Mouse (Mus musculus) testis, adult 2 months (tissue): Measurements from ENCODE around the gene Erf. TPM values are rescaled to one million over a fixed set of nuclear protein-coding genes. Genes with fewer than 3 reads are reported as not detected.

Source experiments
- H3K27ac ChIP-seq: fragments of 200-500 bp; 2 replicates; pipeline ENCODE4 v1.5.1; 2012; ENCODE audit warnings: low read depth, low read length; ENCODE audit not compliant: control insufficient read depth, insufficient read depth
- H3K27me3 ChIP-seq: fragments of 200-500 bp; 2 replicates; pipeline ENCODE4 v1.6.1; 2012; ENCODE audit warnings: mild to moderate bottlenecking, low read length, moderate library complexity; ENCODE audit not compliant: control insufficient read depth, insufficient read depth
- H3K36me3 ChIP-seq: fragments of 200-500 bp; 2 replicates; pipeline ENCODE4 v1.6.1; 2012; ENCODE audit warnings: mild to moderate bottlenecking, low read length; ENCODE audit not compliant: control insufficient read depth, insufficient read depth
- H3K4me1 ChIP-seq: fragments of 200-500 bp; 2 replicates; pipeline ENCODE4 v1.6.1; 2012; ENCODE audit warnings: low read length; ENCODE audit not compliant: control insufficient read depth, insufficient read depth
- H3K4me3 ChIP-seq: fragments of 200-500 bp; 2 replicates; pipeline ENCODE4 v1.5.1; 2012; ENCODE audit warnings: low read depth, mild to moderate bottlenecking, low read length, moderate library complexity, mixed read lengths; ENCODE audit not compliant: control insufficient read depth
- CTCF ChIP-seq: fragments of 200-500 bp; IDR thresholded peaks from 2 replicates; pipeline ENCODE4 v1.5.1; 2012; ENCODE audit warnings: low read depth, mild to moderate bottlenecking, inconsistent platforms, low read length, moderate library complexity; ENCODE audit not compliant: control insufficient read depth, insufficient read depth, insufficient replicate concordance
- POLR2A ChIP-seq: fragments of 200-500 bp; IDR thresholded peaks from 2 replicates; pipeline ENCODE4 v1.6.1; 2012; ENCODE audit warnings: low read depth, mild to moderate bottlenecking, inconsistent platforms, low read length, moderate library complexity; ENCODE audit not compliant: control insufficient read depth
- polyA plus RNA-seq: library from polyadenylated mRNA; depleted of rRNA; stranded (reverse); fragments of >200 nt; gene quantifications from 2 replicates; pipeline ENCODE4 v1.2.3, GENCODE M21; 2012; rRNA removed

Gene Erf
- polyA plus RNA-seq, 1 experiment, result 40.4 TPM

DNA sequence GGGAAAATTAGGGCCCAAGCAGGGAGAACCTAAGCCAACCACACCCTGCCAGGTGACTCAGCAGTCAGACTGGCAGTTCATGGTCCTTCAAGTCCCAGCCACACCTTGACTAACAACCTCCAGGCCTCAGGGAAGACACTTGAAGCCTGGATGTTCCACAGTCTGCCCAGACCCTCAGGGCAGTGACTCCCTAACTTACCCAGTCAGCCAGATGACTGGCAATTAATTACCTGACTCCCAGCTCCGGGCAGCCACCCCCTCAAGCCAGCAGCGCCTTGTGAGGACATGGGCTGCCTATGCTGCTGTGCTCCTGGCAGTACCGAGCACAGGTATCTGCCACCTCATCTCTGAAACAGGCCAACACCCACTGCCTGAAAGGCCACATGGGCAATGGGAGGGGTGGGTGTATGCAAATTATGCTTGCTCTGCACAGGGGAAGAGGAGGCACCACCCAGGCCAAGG lies 41.4 kb downstream of the Erf start:
- H3K4me1 ChIP-seq, result no peaks in the 10 kb centered on the region
- no peak for TF ChIP-seq POLR2A
- H3K27ac ChIP-seq, result no peak overlapping the region
- H3K27me3 ChIP-seq, result no peaks in the 10 kb centered on the region
- H3K4me3 ChIP-seq, result no peak overlapping the region
- H3K36me3 ChIP-seq, result peaks cover 2% of the 10 kb centered on the region; the same call in 1 of the 2 replicates

DNA sequence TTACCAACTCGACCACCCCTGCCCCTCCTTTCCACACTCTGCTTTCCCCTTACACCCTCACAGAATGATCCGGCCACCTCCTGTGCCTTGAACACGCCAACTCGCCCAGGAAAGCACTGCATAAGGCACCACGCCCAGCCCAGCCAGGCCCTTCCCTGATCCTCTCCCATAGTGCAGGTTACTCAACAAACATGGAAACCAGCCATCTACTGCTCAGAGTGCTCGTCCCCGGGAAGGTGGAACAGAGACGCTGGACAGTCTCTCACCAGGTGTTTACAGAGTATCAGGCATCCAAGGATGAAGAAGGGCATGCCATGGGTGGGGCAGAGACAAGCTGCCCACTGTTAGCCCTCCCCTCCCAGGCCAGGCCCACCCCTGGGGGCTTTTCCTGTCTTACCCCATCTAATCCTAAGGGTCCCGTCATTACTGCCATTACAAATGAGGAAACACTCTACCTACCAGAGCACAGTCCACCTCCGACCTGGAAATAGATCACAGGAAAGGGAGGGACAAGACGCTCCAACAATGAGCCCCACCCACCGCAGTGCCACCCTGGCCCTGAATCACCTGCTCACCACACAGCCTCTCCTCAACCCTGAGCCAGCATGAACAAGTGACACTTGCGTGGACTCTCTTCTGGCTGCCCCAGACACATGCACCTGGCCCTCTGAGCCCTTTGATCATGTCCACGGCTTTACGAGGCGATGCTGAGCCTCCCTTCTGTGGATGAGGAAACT lies 44.3 kb downstream of the Erf start:
- peaks cover under 1% of the 10 kb centered on the region; the same call in 1 of the 2 replicates for H3K36me3 ChIP-seq
- no peak overlapping the region for H3K27ac ChIP-seq
- no peaks in the 10 kb centered on the region for H3K4me1 ChIP-seq
- no peak overlapping the region for H3K4me3 ChIP-seq
- TF ChIP-seq POLR2A (no peak), CTCF (no peak)
- H3K27me3 ChIP-seq, result no peaks in the 10 kb centered on the region

DNA sequence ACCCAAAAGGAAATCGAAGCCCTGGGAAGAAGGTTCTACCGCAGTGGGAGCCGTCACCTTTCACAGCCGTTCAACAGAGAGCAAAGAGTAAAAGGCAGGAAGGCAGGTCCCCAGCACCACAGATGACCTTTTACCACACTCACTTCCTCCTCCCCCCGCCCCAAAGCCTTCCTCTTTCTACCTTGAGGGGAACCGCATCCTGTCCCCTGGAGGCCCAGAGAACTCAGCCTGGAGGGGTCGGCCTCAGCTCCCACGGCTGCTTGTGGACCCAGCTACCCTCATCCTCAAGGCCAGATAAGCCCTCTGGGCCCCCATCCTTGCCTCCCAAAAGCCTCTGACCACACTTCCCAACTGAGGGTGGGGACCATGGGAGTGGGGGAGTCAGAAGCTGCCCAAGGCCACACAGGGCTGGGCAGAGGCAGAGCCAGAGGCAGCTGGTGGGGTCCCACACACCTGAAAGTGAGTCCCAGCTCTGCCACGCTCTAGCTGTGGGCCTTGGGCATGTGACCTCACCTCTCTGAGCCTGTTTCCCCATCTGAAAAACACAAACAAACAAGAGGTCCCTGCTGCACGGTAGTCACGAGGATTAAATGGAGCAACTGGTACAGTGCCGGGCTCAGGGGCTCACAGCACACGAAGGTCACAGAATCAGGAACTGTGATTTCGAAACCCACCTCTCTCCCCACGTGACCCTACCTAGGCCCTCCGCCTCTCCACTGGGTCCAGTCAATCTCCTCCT lies 45.0 kb downstream of the Erf start:
- Histone ChIP-seq H3K27me3 (no peaks in the 10 kb centered on the region), H3K27ac (no peak overlapping the region), H3K4me1 (no peaks in the 10 kb centered on the region), H3K36me3 (no peaks in the 10 kb centered on the region; the same call in 1 of the 2 replicates), H3K4me3 (no peak overlapping the region)
- no peak for TF ChIP-seq POLR2A
- TF ChIP-seq CTCF, result no peak

DNA sequence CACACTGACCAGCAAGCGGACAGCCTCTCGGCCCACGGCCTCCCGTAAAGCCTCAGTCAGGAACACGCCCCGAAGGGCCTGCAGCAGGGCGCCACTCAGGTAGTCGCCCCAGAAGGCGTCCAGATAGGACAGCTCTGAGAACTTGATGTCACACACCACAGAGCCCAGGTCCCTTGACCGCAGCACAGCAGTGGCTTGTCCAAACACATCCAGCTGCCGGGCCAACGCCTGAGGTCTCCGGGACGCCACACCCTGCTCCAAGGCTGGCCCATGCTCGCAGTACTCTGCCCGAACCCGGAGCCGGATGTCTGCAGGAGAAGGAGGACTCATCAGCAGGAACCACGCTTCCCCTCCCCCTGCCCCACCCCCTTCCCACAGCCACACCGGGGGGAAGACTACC lies 46.9 kb downstream of the Erf start:
- Histone ChIP-seq H3K27me3 (no peaks in the 10 kb centered on the region), H3K27ac (no peak overlapping the region), H3K4me3 (no peak overlapping the region), H3K36me3 (no peaks in the 10 kb centered on the region; the same call in 1 of the 2 replicates), H3K4me1 (no peaks in the 10 kb centered on the region)
- TF ChIP-seq CTCF (no peak), POLR2A (no peak)

DNA sequence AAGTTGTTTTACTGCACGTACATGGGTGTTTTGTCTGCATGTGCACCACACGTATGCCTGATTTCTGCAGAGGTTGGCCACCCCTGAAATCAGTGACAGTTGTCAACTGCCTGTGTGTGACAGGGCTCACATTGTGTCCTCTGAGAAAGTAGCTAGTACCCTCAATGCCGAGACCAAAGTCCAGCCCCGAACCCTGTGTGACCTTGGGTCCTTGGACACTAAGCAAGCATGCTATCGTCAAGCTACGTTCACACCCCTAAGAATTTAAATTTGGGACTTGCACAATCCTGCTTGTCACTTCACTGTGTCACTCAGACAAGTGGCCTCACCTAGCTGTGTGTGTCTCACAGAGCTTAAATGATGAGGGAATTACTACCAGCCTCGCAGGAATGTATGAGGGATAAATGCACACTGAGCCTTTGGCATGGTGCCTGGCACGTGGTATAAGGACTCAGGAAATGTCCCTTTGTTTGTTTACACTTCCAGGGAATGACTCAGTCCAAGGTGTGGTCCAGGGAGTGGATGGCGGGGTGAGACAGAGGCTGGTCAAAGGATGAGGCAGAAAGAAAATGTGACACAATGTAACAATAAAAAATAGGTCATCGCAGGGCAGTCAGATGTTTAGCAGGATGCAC lies 53.1 kb downstream of the Erf start:
- H3K4me3 ChIP-seq, result no peak overlapping the region
- H3K36me3 ChIP-seq, result no peaks in the 10 kb centered on the region
- TF ChIP-seq POLR2A (no peak), CTCF (no peak)
- no peaks in the 10 kb centered on the region for H3K4me1 ChIP-seq
- H3K27ac ChIP-seq, result no peak overlapping the region
- H3K27me3 ChIP-seq, result no peaks in the 10 kb centered on the region

DNA sequence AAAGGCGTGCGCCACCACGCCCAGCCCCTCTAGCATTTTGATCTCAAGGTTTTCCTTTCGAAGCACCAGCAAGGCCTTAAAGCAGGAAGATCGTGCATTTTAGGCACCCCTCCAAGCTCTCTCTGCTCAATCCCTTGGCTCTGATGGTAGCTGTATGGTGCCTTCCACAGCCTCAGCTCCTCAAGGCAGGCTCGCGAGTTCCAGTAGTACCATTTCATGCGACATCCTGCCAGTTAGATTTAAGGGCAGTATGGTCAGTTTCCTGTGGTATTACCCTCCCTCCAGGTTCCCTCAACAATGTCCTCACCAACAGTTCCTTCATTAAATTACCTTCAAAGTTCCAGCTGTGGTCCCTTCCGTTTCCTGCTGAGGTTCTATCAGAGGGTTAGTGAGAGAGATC lies 54.5 kb downstream of the Erf start:
- Histone ChIP-seq H3K27me3 (no peaks in the 10 kb centered on the region), H3K27ac (no peak overlapping the region), H3K36me3 (no peaks in the 10 kb centered on the region), H3K4me1 (no peaks in the 10 kb centered on the region), H3K4me3 (no peak overlapping the region)
- TF ChIP-seq POLR2A (no peak), CTCF (no peak)

DNA sequence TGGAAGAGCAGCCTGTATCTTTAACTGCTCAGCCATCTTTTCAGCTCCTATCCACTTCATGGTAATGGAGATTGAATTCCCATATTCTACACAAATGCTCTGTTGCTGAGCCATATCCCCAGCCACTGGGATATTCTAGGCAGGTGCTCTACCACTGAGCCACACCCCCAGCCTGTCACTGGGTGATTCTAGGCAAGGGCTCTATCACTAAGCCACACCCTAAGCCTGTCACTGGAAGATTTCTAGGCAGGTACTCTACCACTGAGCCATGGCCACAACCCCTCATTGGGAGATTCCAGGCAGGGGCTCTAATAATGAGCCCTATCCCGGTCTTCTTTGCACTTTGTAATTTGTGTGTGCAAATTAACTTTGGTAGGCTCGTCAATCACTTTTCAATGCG lies 55.4 kb downstream of the Erf start:
- Histone ChIP-seq H3K36me3 (no peaks in the 10 kb centered on the region), H3K27ac (no peak overlapping the region), H3K4me1 (no peaks in the 10 kb centered on the region), H3K27me3 (no peaks in the 10 kb centered on the region), H3K4me3 (no peak overlapping the region)
- TF ChIP-seq CTCF (no peak), POLR2A (no peak)

Other genes starting within 250 kb of the Erf start
- 0.38 and 0.44 TPM in 2 replicates for gene Atp1a3, start 244.8 kb downstream of the Erf start, polyA plus RNA-seq
- 83.7 and 86.7 TPM in 2 replicates for gene Grik5, start 178.4 kb downstream of the Erf start, polyA plus RNA-seq
- gene Zfp574, start 178.2 kb downstream of the Erf start, polyA plus RNA-seq, result 267 and 276 TPM in 2 replicates
- 8.3 TPM in 2 replicates for gene Pou2f2, start 71.0 kb downstream of the Erf start, polyA plus RNA-seq
- 26.0 and 27.1 TPM in 2 replicates for gene Dedd2, start 30.1 kb downstream of the Erf start, polyA plus RNA-seq
- gene Zfp526, start 29.3 kb downstream of the Erf start, polyA plus RNA-seq, result 29.4 and 31.9 TPM in 2 replicates
- 91.9 and 94.8 TPM in 2 replicates for gene Gsk3a, start 12.9 kb downstream of the Erf start, polyA plus RNA-seq
- gene Cic, start 16.9 kb upstream of the Erf start, polyA plus RNA-seq, result 41.8 and 42.1 TPM in 2 replicates
- gene Pafah1b3, start 47.2 kb upstream of the Erf start, polyA plus RNA-seq, result 37.1 and 44.4 TPM in 2 replicates
- gene Prr19, start 50.6 kb upstream of the Erf start, polyA plus RNA-seq, result 83.0 and 90.6 TPM in 2 replicates
- 1.3 TPM in 2 replicates for gene Tmem145, start 55.3 kb upstream of the Erf start, polyA plus RNA-seq
- 13.0 and 17.0 TPM in 2 replicates for gene Megf8, start 66.4 kb upstream of the Erf start, polyA plus RNA-seq
- gene Cnfn, start 119.0 kb upstream of the Erf start, polyA plus RNA-seq, result 0.26 TPM in 1 of 2 replicates, not detected in the other
- 250 and 254 TPM in 2 replicates for gene Lipe, start 147.9 kb upstream of the Erf start, polyA plus RNA-seq
- gene Cxcl17, start 162.1 kb upstream of the Erf start, polyA plus RNA-seq, result not detected in 2 replicates
- 0.63 and 0.75 TPM in 2 replicates for gene Ceacam1, start 226.8 kb upstream of the Erf start, polyA plus RNA-seq